Mouse (Mus musculus) spleen, adult 18-20 months (tissue): Measurements from ENCODE around the gene Tas1r3.

Experiments used
- DNase-seq, 2 experiments: peaks; one replicate each; pipeline ENCODE4 v3.0.0; 2022; ENCODE audit warnings: mixed read lengths in 2 of 2

The Tas1r3 gene

DNA sequence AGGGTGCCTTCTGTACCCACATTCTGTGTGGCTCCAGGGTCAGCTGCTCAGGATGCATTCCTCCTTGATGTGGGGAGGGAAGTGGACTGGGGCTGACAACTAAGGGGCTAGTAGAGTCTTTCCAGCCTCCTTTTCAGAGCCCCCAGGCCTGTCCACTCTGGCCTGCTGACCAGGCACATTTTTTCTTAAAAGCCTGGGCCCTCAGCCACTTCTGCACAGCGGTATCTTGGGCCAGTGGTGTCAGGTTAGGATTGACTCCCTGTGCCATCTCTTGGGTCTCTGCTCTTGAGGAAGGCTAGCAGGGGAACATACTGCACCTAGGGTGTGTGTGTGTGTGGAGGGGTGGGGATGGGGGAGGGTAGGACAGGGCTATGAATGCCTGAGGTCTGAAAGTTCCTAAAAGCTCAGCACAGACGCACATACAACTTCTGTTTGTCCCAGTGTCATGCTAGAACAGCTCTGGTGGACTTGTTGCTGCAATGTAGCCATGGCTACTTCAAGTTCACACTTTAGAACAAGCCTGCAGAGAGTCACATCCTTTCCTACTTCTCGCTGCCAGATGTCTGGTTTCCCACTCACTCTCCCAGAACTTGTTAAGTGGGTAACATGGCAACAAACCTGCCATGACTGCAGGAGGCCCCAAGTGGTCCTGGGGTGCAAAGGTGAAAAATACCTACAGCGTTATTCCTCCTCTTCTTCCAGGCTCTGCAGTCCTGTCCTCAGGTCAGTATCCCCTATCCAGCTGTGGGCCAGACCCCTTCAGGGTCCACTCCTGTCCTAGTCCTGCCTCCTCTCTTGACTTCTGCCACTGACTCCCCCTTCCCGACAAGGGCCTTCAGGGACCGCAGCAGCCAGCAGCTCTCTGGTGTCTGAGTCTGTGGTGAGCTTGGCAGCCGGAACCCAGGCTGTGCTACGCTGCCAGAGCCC is 22.8 kb downstream of the Tas1r3 start:
- DNase-seq: peak in 1 of 2 experiments; percentile 2

DNA sequence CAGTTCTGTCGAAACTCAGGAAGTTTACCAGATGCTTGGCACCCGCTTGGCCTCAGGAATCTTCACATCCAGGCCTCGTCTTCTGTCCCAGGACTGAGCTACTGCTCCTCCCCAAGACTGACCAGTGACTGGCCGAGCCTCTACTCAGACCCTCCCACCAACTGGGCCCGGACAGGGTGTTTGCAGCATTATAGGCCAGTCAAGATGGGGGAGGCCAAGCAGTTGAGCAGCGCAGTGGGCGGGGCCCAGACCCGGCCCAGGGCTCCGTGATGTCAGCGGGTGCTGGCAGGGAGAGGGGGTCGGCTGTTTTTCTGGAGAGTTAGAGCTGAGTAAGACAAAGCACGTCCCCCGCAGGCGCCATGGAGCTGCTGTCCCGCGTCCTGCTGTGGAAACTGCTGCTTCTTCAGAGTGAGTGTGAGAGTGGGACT is 23.7 kb downstream of the Tas1r3 start, which contains the start of gene Mxra8:
Gene Mxra8, plus strand, starts transcription at position 198 of the 428 bp plus-strand sequence.
- DNase-seq: peak; percentile 22 to 33

DNA sequence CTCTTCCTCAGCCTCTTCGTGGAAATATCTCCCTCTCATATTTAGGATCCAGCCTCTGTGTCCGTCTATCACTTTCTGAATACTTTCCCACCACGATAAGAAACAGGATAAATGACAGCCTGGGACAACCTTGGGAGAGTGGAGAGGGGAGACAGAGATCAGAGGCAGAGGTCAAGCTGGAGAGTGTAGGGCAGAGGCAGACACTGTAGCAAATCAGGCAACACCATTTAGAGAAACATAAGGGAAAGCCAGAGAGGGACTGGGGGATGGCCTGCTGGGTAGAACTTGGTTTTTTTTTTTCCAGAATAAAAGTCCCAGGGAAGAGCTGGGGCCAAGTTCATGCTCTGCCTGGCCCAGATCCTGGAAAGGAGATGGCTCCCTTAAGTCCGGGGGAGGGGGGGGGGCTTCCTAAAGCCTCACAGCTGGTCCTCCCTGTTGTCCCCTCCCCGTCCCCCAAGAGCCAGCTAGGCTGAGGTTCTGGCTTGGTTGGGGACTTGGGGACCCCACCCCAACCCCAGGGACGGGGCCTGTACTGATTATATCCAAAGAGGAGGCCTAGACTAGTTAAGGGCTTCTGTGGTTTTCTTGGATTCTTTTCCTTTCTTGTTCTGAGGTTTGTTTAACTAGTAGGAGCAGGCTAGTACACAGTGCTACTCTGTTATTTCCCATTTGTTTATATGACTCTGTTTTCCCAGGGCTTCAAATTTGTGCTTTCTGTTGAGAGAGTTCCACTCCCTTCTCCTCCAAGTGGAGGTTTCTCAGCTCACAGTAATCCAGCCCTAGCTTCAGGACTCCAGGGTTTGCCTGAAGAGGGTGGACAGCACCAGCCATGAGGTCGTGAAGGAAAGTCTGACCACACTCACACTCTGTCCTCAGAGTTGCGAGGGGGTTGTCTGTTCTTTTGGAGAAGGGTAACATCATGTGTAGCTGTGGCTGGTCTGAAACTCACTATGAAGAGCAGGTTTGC is 24.7 kb downstream of the Tas1r3 start:
- no peak for DNase-seq

DNA sequence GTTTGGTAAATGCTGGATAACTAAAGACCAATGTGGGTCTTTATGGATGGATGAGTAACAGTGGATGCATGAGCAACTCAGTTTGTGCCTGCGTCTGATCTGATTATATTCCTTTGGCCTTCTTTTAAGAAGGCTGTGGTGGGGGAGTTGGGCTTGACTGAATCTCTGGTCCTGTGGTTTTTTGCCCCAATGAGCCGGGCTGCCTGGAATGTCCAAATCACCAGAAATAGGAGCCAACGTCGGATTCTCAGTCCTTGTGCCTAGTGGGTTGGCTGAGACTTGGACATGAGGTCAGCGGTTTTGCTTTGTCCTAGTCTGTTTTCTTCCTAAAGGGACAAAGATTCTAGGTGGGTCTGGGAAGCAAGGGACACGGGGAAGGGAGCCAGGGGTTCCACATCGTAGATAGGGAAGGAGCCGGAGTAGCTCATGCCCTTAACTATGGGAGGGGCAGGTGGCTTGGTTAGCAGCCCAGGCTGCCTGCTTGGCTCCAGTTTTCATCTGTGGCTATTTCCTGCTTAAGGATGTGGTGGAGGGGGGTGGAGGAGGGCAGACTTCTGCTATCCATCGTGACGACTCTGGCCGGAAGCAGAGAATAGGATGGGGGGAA is 25.7 kb downstream of the Tas1r3 start:
- no peak for DNase-seq

DNA sequence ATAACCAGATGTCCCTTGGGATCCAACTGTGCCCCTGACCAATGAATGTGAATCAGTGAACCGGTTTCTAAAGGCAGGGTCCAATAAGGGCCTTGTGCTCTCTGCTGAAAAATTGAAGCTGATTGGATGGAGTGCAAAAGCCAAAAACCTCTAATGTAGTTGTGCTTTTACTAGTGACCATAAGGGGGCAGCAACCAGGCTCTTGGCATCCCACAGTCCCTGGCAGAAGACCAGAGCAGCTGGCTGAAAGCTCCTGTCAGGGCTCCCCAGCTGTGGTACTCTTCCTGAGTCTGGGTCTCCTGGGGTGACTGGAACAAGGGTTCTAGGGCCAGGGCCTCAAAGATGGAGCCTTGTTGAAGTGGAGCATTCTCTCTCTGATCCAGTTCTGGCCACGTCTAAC is 29.3 kb downstream of the Tas1r3 start:
- peak; percentile 30 to 46 for DNase-seq

DNA sequence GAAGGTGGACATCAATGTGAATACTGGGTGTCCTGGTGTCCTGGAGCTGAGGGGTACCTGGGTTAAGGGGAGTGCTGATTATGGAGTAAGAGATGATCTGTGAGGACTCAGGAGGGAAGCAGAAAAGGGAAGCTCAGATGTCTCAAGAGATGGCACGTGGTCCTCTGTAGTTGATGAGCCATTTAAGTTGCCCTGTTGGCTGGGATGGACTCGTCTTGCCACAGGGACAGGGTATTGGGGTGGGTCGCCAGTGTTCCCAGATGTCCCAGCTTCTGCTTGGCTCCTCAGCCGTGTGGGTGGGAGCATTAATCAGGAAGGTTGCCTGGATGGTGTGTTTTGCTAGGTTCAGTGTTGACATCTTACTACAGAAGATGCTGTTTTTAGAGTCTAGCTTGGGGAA is 29.9 kb downstream of the Tas1r3 start:
- DNase-seq: no peak

DNA sequence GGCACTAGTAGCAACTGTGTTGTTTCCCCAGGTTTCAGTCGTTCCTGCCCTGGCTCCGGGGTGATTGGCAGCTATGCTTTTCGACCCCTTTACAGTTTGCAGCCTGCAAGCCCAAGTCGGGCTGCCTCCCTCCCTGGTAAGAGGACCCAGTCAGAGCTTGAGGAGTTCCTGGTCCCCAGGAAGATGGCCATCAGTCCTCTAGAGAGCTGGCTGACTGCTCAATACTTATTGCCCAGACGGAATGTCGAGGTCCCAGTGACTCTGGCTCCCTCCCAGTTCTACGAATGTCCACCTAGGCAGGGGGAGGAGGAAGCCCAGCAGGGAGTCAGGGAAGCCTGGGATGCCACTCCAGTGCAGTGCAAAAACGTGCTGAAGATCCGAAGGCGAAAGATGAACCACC is 30.8 kb downstream of the Tas1r3 start:
- no peak for DNase-seq

DNA sequence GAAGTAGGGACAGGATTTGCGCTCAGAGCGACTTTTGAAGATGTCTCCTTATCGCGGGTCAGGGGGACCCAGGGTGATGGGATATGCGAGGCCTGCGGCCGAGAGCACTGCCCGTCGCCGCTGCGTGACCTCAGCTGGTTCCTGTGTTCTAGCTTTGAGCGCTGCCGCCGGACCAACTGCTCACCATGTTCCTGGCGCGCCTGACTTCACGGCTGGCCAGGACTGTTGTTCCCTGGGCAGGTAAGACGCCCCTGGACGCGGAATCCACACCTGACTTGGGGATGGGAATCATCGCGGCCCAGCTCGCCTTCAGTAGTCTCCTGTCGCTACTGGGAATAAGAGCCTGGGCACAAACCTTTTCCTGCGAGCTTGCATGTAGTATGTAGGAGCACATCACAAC is 31.3 kb downstream of the Tas1r3 start:
- no peak for DNase-seq

DNA sequence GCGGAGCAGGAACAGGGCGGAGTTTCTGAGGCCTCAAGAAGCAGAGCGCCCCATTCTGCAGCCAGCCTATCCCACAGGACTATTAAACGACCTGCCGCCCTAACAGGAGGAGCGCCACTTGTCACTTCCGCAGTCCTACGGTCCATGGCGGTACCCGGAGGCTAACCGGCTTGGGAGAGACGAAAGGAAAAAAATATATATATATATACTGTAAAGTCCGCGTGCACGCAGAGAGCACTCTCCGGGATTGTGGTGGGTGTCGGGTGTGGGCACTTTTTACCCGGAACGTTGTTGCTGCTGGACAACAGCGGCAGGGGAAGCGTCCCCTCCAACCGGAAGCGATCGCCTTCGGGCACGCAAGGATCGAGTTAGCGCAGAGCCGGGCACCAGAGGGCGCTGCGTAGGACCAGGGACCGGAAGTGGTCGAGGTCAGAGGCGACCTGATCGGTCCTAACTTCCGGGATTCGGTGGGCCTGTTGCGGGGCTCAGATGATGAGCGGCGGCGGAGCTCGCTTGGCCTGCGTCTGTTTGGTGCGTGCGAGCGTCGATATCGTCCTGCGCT is 31.9 kb downstream of the Tas1r3 start, which contains the start of gene Aurkaip1:
Gene Aurkaip1, plus strand, starts transcription at position 68 of the 562 bp plus-strand sequence.
- DNase-seq: peak; percentile 93 to 94

DNA sequence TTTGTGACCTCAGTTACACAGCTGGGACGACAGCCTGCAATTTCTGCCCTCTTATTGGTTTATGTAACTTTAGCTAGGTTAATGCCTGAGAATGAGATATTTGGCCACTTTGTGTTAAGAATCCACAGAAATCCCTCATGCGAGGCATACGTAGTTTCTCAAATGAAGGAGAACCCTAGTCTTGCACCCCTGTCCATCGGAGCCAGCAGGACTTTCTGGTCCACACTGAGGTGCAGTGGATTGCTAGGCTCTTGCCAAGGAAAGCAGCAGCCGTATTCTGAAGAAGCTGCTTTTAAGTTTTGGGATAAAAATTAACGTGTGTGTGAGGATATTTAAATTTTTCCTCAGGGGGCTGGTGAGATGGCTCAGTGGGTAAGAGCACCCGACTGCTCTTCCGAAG is 32.6 kb downstream of the Tas1r3 start:
- no peak for DNase-seq

DNA sequence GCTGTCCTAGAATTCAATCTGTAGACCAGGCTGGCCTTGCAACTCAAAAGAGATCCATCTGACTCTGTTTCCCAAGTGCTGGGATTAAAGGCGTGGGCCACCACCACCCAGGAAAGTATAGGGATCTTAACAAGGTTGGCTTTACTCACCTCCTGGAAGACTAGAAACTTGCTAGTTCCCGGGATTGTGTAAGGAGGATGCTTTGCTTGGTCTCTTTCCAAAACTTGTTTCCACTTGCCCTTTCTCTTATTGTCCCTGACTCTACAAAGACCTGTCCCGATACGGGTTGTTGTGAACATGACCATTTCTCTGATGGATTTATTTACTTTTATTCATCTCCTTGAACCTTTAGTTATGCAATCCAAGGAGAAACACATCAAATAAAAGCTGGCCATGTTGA is 33.3 kb downstream of the Tas1r3 start:
- no peak for DNase-seq

DNA sequence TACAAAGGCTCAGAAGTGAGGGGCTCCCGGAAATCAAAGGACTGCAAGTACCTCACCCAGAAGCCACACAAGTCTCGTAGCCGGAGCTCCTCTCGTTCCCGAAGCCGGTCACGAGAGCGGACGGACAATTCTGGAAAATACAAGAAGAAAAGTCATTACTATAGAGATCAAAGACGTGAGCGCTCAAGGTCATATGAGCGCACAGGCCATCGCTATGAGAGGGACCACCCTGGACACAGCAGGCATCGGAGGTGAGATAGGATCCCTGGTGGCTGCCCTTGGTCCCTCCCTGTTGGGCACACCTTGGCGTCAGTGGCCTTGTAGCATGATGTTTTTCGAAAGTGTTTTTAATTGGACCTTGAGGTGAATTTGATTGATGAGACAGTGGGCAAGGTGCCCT is 39.7 kb downstream of the Tas1r3 start:
- no peak for DNase-seq

DNA sequence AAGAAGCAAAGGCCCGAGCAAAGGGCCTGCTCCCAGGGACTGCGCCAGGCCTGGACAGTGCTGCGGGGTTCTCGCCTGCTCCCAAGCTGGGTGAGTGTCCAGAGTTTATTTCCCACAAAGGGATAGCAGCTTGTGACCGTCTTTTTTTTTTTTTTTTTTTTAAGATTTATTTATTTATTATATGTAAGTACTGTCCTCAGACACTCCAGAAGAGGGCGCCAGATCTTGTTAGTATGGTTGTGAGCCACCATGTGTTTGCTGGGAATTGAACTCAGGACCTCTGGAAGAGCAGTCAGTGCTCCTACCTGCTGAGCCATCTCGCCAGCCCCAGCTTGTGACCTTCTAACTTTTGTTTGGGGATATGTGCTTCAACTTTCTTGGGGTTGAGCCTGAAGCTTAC is 42.1 kb downstream of the Tas1r3 start:
- DNase-seq: no peak

DNA sequence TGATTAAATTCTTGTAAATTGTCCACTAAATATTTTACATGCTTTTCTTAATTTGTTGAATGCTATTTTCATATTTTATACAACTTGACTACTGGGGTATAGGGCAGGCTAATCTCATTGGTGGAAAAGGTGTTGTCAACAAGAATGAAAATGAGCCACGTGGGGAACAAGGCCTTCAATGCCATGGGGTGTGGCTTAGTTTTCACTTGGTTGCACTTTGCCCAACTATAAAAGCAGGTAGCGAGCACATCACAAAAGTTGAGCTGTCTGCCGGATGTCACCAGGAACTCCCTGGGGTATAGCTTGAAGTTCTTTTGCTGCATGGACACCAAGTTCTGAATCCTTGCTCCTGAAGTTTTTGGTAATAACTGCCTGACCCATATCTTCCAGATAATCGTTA is 45.6 kb downstream of the Tas1r3 start:
- DNase-seq: no peak

DNA sequence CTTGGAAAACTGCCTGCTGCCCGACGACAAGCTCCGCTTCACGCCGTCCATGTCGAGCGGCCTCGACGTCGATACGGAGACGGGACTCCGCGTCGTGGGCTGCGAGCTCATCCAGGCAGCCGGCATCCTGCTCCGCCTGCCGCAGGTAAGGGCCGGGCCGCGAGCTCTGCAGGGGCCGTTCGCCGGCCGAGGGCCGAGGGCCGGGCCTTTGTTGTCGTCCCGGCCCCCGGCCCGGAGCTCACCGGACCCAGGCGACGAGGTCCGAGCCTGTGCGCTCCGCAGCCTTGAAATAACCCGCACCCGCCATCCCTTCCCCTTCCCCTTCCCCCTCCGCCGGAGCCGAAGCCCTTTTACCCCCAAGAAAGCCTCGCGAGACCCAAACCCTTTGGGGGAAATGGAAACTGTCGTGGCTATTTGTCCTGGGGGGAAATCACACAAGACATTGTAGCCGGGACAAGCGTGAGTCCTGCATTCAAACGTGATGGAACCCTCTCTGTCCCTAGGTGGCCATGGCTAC is 50.4 kb downstream of the Tas1r3 start:
- no peak for DNase-seq

DNA sequence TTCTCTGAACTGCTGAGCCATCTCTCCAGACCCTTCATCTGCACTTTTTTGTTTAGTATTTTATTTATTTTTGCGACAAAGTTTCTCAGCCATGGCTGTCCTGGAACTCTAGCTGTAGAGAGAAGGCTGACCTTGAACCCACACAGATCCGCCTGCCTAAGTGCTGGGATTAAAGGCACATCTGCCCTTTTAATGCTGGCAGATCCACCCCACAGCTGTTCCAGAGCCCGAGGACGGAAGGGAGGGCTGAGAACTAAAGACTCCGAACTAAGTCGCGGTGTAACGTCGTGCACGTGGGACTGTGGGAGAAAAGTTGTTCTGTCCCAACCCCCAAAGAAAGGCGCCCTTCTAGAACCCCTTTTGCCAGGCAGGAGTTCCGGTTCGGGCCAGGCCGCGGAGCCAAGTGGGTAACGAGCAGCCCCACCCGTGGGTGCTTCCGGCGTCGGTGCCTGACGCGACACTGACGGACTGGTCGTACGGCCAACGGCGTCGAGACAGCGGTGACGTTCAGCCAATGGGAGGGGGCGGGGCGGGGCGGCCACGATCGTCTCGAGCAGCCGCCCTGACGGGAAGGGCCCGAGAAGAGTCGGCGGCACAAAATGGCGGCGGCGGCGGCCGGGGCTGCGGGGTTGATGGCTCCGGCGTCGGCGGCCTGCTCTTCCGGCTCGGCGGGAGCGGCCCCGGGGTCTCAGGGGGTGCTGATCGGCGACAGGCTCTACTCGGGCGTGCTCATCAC is 51.1 kb downstream of the Tas1r3 start, which contains the start of gene Ccnl2:
Gene Ccnl2, plus strand, starts transcription at position 561 of the 736 bp plus-strand sequence.
- peak; percentile 84 to 90 for DNase-seq
